Mouse (Mus musculus) inflammation-experienced regulatory T-cells (primary cell): ENCODE measurements around the gene Zswim8. TPM values are rescaled to one million over a fixed set of nuclear protein-coding genes. Genes with fewer than 3 reads are reported as not detected.

Source experiments
- polyA plus RNA-seq, 2 experiments: library from polyadenylated mRNA; unstranded; fragments of 100-300 nt; shearing (Covaris generic); gene quantifications; one replicate each; pipeline ENCODE4 v1.2.1; 2017

Zswim8 gene
- polyA plus RNA-seq = 10 to 100 TPM; 42.7 to 46.8 TPM

DNA sequence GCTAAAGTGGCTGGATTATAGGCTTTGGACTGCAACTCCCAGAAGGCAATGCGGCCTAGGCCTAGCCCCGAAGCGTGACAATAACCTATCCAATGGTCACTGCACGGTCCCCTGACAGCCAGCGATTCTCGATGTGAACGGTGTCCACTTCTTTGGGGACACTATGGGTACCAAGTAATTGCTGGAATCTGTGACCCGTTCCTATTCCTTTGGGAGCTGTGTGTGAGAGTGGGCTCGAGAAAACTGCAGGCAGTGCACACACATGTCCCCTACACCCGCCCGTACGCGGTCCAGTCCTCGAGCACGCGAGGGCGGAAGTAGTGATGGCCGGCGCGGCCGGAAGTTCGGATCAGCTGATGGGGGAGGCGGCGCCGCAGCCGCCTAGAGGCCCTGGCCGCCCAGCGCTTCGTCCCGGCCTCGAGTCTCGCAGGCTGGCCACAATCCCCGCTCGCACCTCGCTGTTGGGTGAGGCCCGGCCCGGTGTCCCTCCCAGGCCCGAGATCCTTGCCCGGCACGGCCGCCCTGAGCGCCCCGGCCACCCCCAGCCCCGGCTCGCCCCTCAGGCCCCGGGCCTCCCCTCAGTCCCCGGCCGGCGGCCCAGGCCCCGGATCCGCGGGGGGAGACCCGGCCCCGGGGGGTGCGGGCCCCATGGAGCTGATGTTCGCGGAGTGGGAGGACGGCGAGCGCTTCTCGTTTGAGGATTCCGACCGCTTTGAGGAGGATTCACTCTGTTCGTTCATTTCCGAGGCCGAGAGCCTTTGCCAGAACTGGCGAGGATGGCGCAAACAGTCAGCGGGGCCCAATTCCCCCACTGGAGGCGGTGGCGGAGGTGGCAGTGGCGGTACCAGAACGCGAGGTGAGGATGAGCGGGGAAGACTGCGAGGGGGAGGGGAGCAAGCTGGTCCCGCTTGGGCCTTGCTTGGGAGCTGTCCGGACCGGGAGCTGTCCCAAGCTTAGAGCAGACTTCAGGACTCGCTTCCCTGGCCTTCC is at the start of gene Zswim8:
TSS of gene Zswim8 (plus strand) at position 352 of the 990 bp plus-strand sequence.

DNA sequence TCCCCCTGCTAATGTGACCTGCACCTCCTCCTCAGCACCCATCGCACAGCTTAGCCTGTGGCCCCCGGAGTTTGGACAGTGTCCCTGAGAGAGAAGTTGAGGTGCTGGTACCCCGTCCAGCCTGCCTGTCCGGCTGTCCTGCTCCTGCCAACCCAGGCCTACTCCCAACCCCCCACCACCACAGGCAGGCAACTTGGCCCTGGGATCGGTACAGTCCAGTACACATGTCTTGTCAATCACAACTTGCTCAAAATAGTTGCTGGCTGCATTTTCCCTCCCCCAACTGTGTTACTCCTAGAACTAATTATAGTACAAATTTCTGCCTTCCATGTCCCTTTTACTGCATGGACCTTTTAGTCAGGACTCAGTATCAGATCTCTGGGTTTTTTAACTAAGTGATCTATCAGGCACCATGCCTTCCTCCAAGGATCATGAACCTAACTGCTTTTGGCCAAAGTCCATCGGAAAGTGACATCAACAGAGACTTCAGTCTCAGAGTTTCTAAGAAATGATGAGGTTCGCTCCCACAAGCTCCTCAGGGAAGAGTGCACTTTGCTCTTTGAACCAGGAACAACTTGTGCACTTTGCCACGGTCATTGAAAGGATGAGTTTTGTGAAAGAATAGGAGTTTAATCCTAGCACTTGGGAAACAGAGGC is 39.1 kb upstream of the Zswim8 start, which contains the start of gene Synpo2l:
TSS of gene Synpo2l (minus strand) at position 201 of the 657 bp plus-strand sequence.

DNA sequence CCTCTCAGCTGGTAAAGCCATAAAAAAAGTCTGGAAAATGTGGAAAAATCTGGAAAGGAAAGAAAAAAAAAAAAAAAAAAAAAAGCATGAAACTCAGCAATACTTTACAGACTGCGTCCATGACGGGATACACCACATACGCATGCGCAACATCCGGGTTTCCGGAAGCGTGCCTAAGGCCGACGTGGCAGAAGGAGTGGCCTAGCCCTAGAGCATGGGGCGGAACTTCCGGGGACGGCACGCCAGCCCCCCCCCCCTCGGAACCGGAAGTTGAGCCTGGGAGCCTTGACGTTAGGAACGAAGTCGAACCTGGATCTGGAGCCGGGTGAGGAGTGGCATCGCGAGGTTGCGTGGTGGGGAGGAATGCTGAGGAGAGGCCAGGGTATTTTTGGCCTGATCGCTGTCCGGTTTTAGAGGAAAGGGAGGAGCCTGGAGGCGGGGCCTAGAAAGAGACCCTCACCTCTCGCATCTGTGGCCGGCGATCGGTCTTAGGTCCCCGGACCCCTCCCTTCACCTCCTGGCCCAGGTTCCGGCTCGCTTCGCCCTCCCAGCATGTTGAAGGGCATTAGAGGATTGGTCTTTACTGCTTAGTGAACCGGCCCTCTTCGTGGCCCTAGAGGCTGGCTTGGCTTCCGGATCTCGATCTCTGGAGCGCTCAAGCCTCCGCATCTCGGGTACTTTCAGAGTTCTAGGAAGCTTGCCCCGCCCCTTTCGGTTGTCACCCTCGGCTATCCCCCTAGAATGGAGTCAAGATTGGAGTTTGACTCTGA is 33.1 kb upstream of the Zswim8 start, which contains the start of gene Sec24c:
TSS of gene Sec24c (plus strand) at position 245 of the 770 bp plus-strand sequence.

DNA sequence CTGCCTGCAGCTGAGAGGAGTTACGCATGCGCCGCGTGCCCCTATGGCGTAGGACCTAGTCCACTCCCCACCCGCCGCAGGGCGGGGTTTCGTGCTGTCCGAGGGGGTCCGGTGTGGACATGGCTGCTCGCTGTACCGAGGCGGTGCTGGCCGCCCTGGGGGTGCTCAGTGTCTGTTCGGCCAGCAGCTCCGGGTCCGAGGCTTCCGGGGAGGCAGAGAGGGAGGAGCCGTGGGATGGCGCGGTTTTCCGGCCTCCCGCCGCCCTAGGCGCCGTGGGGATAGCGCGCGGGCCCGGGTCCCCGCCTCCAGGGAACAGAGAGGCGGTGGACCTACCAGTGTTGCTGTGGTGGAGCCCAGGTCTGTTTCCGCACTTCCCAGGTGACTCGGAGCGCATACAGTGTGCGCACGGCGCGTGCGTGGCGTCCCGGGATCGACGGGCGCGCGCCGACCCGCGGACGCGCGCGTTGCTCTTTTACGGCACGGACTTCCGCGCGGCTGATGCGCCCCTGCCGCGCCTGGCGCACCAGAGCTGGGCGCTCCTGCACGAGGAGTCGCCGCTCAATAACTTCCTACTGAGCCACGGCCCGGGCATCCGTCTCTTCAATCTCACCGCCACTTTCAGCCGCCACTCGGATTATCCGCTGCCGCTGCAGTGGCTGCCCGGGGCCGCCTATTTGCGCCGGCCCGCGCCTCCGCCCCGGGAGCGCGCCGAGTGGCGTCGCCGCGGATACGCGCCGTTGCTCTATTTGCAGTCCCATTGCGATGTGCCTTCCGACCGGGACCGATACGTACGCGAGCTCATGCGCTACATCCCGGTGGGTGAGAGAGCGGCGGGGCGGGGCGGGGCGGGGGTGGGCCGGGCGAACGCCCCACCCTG is 12.2 kb upstream of the Zswim8 start, which contains the start of gene Fut11:
TSS of gene Fut11 (plus strand) at position 85 of the 877 bp plus-strand sequence.

DNA sequence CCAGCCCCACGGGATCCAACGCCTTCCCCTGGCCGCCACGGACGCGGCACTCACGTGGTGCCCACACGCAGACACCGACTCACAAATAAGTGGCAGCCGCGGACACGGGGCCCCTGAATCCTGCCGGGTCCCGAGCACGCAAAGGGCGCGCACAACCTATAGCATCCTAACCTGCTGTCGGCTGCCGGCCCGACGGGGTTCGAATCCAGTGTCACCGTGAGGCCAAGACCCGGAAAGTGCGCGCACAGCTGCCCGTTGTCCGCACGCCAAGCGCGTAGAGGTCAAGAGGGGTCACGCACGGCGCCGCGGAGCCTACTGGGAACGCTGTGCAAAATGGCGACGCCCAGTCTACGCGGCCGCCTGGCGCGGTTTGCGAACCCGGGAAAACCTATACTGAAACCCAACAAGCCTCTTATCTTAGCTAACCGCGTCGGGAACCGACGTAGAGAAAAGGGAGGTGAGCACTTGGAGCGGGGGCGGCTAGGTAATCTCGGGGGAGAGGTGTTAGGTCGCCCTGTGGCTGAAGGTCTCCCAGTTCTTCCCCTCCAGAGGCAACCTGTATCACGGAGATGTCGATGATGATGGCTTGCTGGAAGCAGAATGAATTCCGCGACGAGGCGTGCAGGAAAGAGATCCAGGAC is 4.5 kb upstream of the Zswim8 start, which contains the start of gene Chchd1:
TSS of gene Chchd1 (plus strand) at position 266 of the 641 bp plus-strand sequence.

DNA sequence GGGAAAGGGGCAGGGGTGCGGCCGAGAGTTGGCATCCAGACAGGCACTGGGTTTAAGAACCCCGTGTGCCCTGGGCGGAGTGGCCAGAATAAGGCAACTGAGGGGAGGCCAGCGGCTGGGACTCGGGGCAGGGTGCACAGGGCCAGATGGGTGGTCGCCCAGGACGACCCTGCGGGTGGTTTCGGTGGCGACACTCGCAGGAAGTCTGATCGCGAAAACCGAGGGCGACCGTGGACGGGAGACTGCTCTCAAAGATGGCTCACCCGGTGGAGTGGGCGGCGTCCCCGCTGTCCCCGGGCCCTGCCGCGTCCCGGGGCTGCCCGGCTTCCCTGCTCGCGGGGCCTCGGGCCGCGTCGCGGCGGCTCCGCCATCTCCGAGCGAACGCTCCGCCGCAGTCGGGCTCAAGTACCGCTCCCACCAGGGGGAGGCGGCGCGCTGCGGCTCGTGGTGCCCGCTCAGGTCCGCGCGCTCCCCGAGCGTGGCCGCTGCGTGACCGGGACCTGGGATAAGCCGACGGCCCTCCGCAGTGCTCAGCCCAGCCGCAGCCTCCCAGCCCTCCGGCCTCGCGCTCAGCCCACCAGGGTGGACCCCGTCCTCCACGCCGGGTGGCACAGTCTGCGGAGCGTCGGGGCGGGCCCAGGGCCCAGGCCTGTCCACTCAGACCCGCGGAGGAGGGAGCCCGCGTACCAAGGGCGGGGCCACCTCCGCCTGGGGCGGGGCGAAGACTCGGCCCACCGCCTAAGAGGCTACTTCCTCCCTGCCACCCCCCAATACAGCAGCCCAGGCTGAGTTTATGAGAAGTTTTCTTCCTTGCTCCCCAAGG is 26.8 kb downstream of the Zswim8 start, which contains the start of gene Ndst2:
TSS of gene Ndst2 (minus strand) at position 611 of the 823 bp plus-strand sequence.

Other genes with a start within 250 kb of the Zswim8 start
- gene Anxa7, start 227.4 kb upstream of the Zswim8 start, polyA plus RNA-seq = 10 to 100 TPM; 53.2 to 67.1 TPM
- gene Mss51, start 210.7 kb upstream of the Zswim8 start, polyA plus RNA-seq = 1 to 10 TPM in 1 of 2 experiments, under 1 TPM in 1; 0.31 to 1.8 TPM
- 10 to 100 TPM; 21.2 to 26.0 TPM for gene Ppp3cb, start 161.0 kb upstream of the Zswim8 start, polyA plus RNA-seq
- 1 to 10 TPM in 1 of 2 experiments, under 1 TPM in 1; 0.78 to 3.6 TPM for gene Usp54, start 66.5 kb upstream of the Zswim8 start, polyA plus RNA-seq
- gene Myoz1, start 51.0 kb upstream of the Zswim8 start, polyA plus RNA-seq = 1 to 10 TPM in 1 of 2 experiments, not detected in 1; 4.7 TPM
- under 1 TPM; 0.14 to 0.37 TPM for gene Synpo2l, start 39.2 kb upstream of the Zswim8 start, polyA plus RNA-seq
- 100 to 1,000 TPM; 211 to 253 TPM for gene Sec24c, start 33.2 kb upstream of the Zswim8 start, polyA plus RNA-seq
- 10 to 100 TPM; 11.4 to 24.7 TPM for gene Fut11, start 12.6 kb upstream of the Zswim8 start, polyA plus RNA-seq
- 100 to 1,000 TPM; 100 to 109 TPM for gene Chchd1, start 4.5 kb upstream of the Zswim8 start, polyA plus RNA-seq
- 10 to 100 TPM; 45.7 to 68.8 TPM for gene Ndst2, start 27.0 kb downstream of the Zswim8 start, polyA plus RNA-seq
- 10 to 100 TPM in 1 of 2 experiments, 1 to 10 TPM in 1; 7.8 to 12.4 TPM for gene Camk2g, start 86.5 kb downstream of the Zswim8 start, polyA plus RNA-seq
- not detected for gene Plau, start 129.1 kb downstream of the Zswim8 start, polyA plus RNA-seq
- gene Vcl, start 221.8 kb downstream of the Zswim8 start, polyA plus RNA-seq = 1 to 10 TPM; 2.2 to 2.8 TPM